Mouse (Mus musculus) liver, embryonic 13.5 days (tissue): ENCODE measurements at regions not wholly inside any gene's neighbourhood (a gene's known extent, or its start where the extent isn't known, plus 50 kb on each side); places are given as distances from the start of the nearest gene placed in this dataset.

ENCODE experiments used
- ATAC-seq: fragments of 200-750 bp; cut with Nextera tagmentation; 2 replicates; pipeline ENCODE4 v1.8.0; 2017; ENCODE audit warnings: low read depth, mild to moderate bottlenecking, moderate number of reproducible peaks, moderate library complexity
- DNase-seq: peaks from one replicate; pipeline ENCODE4 v3.0.0; 2022
- H3K27ac ChIP-seq: fragments of 300-500 bp; sonication (generic); 2 replicates; pipeline ENCODE4 v1.5.1; 2015; ENCODE audit warnings: moderate library complexity, mild to moderate bottlenecking, inconsistent platforms
- H3K27me3 ChIP-seq: fragments of 300-500 bp; sonication (generic); 2 replicates; pipeline ENCODE4 v1.6.1; 2015; ENCODE audit warnings: mild to moderate bottlenecking, inconsistent platforms
- H3K36me3 ChIP-seq: fragments of 300-500 bp; sonication (generic); 2 replicates; pipeline ENCODE4 v1.6.1; 2015; ENCODE audit warnings: mild to moderate bottlenecking, inconsistent platforms
- H3K4me1 ChIP-seq: fragments of 300-500 bp; sonication (generic); replicated peaks from 2 replicates; pipeline ENCODE4 v1.6.1; 2015; ENCODE audit warnings: inconsistent platforms
- H3K4me2 ChIP-seq: fragments of 300-500 bp; sonication (generic); 2 replicates; pipeline ENCODE4 v1.6.1; 2015; ENCODE audit warnings: inconsistent platforms, mild to moderate bottlenecking, moderate library complexity
- H3K4me3 ChIP-seq: fragments of 300-500 bp; sonication (generic); replicated peaks from 2 replicates; pipeline ENCODE4 v1.5.1; 2015; ENCODE audit warnings: mild to moderate bottlenecking, inconsistent platforms
- H3K9ac ChIP-seq: fragments of 300-500 bp; sonication (generic); 2 replicates; pipeline ENCODE4 v1.6.1; 2015; ENCODE audit warnings: mild to moderate bottlenecking, inconsistent platforms
- H3K9me3 ChIP-seq: fragments of 300-500 bp; sonication (generic); replicated peaks from 2 replicates; pipeline ENCODE4 v1.6.1; 2016; ENCODE audit warnings: inconsistent platforms
- WGBS: fragments of 180-500 bp; shearing (Covaris S2); methylation state at CpG from one replicate; pipeline ENCODE4 v1.1.7; 2015; ENCODE audit not compliant: insufficient replicate concordance; 5-methylcytosine and 5-hydroxymethylcytosine counted together

DNA sequence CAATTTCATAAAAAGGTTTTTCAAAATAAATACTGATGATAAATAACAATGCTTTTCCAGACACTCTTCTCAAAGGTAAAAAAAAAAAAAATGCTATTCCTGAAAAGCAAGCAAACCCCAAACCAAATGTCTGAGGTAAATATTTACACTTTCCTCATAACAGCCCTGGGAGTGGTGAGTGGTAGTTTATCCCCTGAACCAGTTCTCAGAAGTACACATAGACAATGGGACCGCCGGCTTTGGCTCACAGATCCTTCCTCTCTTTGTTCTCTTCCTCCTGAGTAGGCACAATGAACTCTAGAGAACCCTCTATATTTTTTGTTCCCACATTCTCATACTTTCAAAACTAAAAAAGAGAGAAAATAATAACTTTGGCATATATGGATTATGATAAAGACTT, 153.1 kb upstream of the Tars start:
- Histone ChIP-seq H3K4me2 (no peak overlapping the region), H3K36me3 (no peaks in the 10 kb centered on the region), H3K27ac (no peak overlapping the region), H3K9me3 (no peaks in the 10 kb centered on the region), H3K4me3 (no peak overlapping the region), H3K4me1 (no peaks in the 10 kb centered on the region), H3K27me3 (no peaks in the 10 kb centered on the region), H3K9ac (no peak overlapping the region)
- ATAC-seq (no peak), DNase-seq (no peak)
- WGBS, result 17% methylated on average over 2 of the region's 2 CpGs

DNA sequence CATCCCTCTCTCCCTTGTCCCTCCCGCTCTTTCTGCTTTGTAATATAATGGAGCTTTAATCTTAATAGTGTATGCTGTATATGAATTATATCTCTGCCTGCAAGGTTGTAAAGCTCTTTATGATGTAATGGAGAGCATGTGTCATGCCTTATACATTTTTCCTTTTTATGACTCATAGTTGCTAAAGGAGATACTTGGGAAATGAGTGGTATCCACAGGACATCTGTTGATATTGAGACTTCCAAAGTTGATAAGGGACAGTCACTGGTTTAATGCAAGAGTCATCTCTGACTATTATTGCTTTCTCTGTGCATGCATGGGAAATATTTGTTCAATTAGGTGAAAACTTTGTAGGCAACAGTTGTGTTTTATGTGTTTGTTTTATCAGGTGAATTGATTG, 152.6 kb upstream of the Tars start:
- H3K36me3 ChIP-seq, result no peaks in the 10 kb centered on the region
- H3K4me2 ChIP-seq, result no peak overlapping the region
- H3K9me3 ChIP-seq, result no peaks in the 10 kb centered on the region
- no peak overlapping the region for H3K4me3 ChIP-seq
- no peak overlapping the region for H3K27ac ChIP-seq
- H3K27me3 ChIP-seq, result no peaks in the 10 kb centered on the region
- DNase-seq, result no peak
- H3K9ac ChIP-seq, result no peak overlapping the region
- 74% methylated on average over 1 of the region's 1 CpGs for WGBS
- no peaks in the 10 kb centered on the region for H3K4me1 ChIP-seq
- ATAC-seq, result no peak

DNA sequence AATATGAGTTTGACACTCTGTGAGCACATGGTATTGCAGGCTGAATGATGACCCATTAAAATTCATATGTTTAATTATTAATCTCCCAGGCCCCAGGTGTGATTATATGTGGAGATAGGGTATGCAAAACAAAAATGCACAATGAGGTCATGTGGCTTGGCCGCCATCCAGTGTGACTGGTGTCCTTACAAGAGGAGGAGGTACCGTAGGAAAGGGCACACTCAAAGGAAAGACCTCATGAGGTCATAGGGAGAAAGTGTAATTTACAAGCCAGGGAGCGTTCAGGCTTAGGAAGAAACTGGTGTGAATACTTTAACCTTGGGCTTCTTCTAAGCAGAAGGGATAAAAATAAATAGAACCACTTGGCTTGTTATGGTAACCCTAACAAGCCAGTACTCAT, 140.0 kb upstream of the Tars start:
- Histone ChIP-seq H3K9me3 (no peaks in the 10 kb centered on the region), H3K4me1 (no peaks in the 10 kb centered on the region), H3K36me3 (no peaks in the 10 kb centered on the region), H3K4me2 (no peak overlapping the region), H3K4me3 (no peak overlapping the region), H3K27me3 (no peaks in the 10 kb centered on the region), H3K27ac (no peak overlapping the region), H3K9ac (no peak overlapping the region)
- no peak for DNase-seq
- no peak for ATAC-seq
- 68% methylated on average over 3 of the region's 3 CpGs for WGBS

DNA sequence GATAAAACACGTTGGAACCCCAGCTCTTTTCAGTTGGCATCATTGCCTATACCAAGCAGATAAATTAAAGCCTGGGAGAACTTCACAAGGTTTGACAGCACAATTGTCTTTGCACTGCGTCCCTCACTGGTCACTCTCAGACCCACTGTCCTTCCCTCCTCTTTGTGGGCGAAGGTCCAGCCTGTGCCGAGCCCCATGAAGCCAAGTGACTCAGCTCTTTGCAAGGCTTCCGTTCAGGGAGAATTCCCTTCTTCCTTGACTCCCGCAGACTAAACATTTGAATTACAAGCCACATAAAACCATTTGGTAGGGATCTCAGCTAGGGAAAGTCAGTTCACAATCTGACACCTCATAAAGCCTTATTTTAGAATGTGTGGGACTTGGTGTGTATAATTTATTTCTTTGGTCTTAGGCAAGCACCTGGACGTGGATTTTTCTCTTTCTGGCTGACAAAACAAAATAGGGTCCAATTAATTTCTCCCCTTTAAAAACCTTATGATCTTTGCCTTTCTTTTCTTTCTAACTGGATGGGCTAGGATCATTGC, 136.7 kb upstream of the Tars start:
- Histone ChIP-seq H3K4me1 (0 out of 2 replicates have a peak, but pooled peaks cover 7% of the 10 kb centered on the region), H3K36me3 (no peaks in the 10 kb centered on the region), H3K9ac (no peak overlapping the region), H3K27ac (no peak overlapping the region), H3K9me3 (no peaks in the 10 kb centered on the region), H3K4me2 (no peak overlapping the region), H3K4me3 (no peak overlapping the region), H3K27me3 (no peaks in the 10 kb centered on the region)
- DNase-seq (no peak), ATAC-seq (no peak)
- 49% methylated on average over 7 of the region's 7 CpGs for WGBS

DNA sequence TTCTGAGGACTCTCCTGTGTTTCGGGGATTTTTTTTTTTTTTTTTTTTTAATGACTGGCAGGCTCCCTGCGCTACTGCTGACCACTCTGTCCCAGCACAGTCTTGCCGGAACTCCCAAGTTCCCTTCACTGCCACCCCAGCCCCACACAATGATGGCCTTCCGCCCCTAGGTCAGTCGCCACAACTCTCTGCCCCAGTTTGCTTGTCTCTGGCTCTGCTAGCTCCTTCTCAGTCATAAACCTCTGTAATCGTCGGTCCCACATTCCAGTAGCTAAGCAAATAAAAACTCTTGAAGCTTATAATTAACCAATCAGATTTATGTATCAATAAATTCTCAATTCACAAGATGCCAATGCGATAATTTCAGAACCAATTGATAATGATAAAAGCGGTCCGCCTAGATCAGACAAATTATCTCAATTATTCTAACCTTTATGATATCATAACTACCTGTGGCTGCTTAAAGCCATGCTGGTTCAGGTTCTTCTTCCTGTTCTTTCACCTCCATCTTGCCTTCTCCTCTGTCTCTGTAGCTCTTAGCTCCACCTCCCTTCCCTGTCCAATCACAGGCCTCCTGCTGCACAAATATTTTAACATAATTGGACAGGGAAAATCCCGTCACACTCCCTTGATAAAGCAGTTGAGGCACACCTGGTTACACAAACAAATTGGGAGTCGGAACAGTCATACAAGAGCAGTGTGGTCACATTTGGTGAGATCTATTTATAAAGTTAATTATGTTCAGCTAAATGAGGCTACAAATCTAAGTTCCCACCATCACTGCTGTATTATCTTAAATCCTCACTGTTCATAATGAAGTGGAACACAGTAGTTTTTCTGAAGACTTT, 135.2 kb upstream of the Tars start:
- DNase-seq (no peak), ATAC-seq (no peak)
- Histone ChIP-seq H3K4me2 (no peak overlapping the region), H3K36me3 (no peaks in the 10 kb centered on the region), H3K4me1 (0 out of 2 replicates have a peak, but pooled peaks cover 7% of the 10 kb centered on the region), H3K4me3 (no peak overlapping the region), H3K27ac (no peak overlapping the region), H3K9me3 (no peaks in the 10 kb centered on the region), H3K27me3 (no peaks in the 10 kb centered on the region), H3K9ac (no peak overlapping the region)
- WGBS, result 70% methylated on average over 12 of the region's 12 CpGs

DNA sequence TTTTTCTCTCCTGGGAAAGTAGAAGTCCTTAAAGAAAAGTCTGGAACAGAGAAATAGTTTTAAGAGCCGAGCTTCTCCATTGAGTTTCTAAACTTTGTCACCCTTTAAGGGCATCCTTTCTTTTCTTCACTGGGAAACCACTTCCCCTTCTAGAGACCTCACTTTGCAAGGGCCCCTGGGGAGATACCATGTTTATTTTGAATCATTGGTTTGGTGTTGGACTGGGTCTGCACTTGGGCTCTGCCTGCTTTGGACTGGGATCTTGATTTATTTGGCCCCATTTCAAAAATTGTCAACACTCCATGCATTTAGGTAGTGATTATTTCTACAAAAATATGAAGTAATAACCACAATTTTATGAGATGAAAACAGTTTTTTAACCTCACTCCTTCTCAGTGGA, 134.2 kb upstream of the Tars start:
- H3K27ac ChIP-seq, result no peak overlapping the region
- no peak overlapping the region for H3K4me3 ChIP-seq
- ATAC-seq, result no peak
- 0 out of 2 replicates have a peak, but pooled peaks cover 7% of the 10 kb centered on the region for H3K4me1 ChIP-seq
- no peaks in the 10 kb centered on the region for H3K36me3 ChIP-seq
- no peaks in the 10 kb centered on the region for H3K9me3 ChIP-seq
- no peak for DNase-seq
- no peak overlapping the region for H3K9ac ChIP-seq
- no peak overlapping the region for H3K4me2 ChIP-seq
- H3K27me3 ChIP-seq, result no peaks in the 10 kb centered on the region
- 17% methylated on average over 1 of the region's 1 CpGs for WGBS

DNA sequence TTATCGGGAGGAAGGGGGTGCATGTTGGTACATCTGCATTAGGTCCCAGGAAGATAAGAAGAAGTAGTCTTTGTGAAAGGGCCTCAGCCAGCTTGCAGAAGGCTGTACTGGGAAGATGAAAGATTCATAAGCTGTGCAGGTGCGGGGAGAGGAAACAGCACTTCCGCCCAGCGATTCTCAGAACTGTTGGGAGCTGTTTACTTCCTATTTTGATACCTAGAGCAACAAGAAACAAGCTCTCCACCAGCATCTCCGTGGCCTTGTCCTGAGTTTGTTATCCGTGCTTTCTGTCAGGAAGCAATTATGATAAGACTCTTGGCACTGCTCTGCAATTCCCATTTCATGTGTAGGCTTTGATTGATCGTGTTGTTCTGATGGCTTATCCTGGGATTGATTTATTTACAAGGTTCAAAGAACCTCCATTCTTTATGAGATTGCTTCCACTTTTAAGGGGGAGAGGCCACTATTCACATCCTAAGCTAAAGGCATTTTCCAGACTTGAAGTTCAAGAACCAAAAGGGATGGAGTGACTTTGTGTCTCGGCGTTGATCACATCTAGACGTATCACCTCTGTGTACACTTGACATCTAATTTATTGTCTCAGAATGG, 133.6 kb upstream of the Tars start:
- Histone ChIP-seq H3K4me2 (no peak overlapping the region), H3K9ac (no peak overlapping the region), H3K27me3 (no peaks in the 10 kb centered on the region), H3K4me3 (no peak overlapping the region), H3K4me1 (0 out of 2 replicates have a peak, but pooled peaks cover 7% of the 10 kb centered on the region), H3K9me3 (no peaks in the 10 kb centered on the region), H3K36me3 (no peaks in the 10 kb centered on the region), H3K27ac (no peak overlapping the region)
- DNase-seq, result no peak
- 31% methylated on average over 10 of the region's 10 CpGs for WGBS
- ATAC-seq, result no peak

DNA sequence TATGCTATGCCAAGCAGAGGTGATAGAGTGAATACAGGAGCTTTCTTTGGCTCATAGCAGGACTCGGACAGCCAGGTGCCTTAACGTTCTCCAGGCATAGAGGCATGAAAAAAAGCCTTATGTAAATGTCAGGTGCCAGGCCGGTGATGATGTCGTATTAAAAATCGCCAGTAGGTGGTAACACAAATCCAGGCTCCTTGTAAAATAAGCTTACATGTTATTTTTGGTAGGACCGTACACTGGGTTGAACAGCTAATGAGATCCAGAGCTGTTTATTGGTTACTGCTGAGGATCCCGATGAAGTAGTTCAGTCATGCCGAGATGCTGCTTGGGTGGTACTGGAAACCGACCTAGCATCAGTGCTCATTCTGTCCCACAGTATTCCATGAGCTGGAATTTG, 133.1 kb upstream of the Tars start:
- DNase-seq (no peak), ATAC-seq (no peak)
- no peaks in the 10 kb centered on the region for H3K27me3 ChIP-seq
- no peak overlapping the region for H3K27ac ChIP-seq
- no peak overlapping the region for H3K9ac ChIP-seq
- H3K4me3 ChIP-seq, result no peak overlapping the region
- H3K4me2 ChIP-seq, result no peak overlapping the region
- no peaks in the 10 kb centered on the region for H3K9me3 ChIP-seq
- 63% methylated on average over 9 of the region's 9 CpGs for WGBS
- no peaks in the 10 kb centered on the region for H3K36me3 ChIP-seq
- H3K4me1 ChIP-seq, result 0 out of 2 replicates have a peak, but pooled peaks cover 7% of the 10 kb centered on the region

DNA sequence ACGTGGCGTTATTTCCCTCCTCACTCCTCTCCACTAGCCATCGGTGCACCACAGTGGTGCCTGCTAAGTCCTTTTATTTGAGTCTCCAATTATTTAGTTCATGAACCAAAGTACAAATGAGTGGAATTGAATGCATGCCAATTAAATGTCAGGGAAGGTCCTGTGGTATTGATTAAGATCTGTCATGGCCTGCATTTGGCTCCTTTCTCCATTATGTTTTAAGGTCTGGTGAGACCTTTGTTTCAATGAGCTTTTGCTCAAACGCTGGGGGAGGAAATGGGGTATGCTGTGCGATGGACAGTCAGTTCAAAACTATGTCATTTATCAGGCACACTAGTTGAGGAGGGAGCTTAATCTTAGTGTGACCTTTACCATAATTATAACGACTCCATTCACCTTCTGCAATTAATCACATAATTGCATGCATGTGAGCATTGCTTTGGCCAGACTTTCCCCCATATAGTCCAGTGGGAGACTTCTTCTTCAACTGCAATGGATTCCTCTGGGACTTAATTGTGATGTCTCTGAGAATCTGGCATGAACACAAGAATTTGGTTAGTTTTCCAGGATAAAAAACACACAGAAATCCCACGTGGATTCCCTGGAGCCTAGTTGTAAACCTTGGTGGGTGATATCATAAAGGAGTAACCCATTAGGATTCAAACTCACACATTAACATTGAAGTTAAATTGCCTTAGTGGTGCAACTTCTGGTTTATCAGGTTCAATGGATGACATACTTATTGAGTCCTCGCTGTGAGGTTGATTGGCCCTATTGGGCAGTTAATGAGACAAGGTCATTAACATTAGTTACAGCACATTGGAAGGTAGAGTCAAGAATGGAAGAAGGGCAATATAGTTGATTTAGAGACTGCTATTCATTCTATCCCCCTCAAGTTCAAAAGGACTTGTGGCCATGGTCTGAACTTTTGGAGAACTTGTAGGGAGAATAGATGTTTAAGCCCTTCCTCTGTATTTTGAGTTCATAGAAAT, 130.7 kb upstream of the Tars start:
- whole genome bisulfite sequencing, result 57% methylated on average over 8 of the region's 8 CpGs
- ATAC-seq (no peak), DNase-seq (no peak)
- Histone ChIP-seq H3K9me3 (no peaks in the 10 kb centered on the region), H3K9ac (no peak overlapping the region), H3K27me3 (no peaks in the 10 kb centered on the region), H3K4me1 (0 out of 2 replicates have a peak, but pooled peaks cover 7% of the 10 kb centered on the region), H3K36me3 (no peaks in the 10 kb centered on the region), H3K4me2 (no peak overlapping the region), H3K4me3 (no peak overlapping the region), H3K27ac (no peak overlapping the region)

DNA sequence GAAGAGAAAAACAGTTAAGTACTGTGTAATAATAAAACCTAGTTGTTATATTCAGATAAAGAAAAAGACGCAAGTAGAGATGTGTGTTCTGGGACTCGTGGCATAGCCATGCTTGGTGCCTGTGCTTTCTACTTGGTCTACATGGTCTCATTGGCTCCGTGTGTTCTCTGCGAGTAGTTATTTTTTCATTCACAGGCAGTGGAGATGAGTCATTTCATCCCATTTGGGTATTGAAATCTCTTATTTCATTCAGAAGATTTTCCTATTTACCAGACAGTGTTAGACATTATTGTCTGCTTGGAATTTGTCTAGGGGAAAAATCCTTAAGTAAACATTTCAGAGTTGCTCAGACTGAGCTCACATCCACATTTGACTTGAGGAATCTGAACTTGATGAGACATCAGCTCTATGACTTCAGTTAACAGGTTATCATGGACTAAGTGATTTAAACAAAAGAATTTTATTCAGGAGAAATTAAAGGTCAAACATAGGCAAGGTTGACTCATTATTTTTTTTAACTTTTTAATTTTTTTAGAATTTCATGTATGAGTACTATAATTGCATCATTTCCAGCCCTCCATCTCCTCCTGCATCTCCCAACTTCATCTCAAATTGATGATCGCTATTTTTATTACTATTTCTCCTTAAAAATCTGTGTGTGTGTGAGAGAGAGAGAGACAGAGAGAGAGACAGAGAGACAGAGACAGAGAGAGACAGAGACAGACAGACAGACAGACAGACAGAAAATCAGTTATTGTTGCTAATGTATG, 125.1 kb upstream of the Tars start:
- WGBS, result 64% methylated on average over 5 of the region's 5 CpGs
- no peak overlapping the region for H3K4me2 ChIP-seq
- no peaks in the 10 kb centered on the region for H3K4me1 ChIP-seq
- H3K36me3 ChIP-seq, result no peaks in the 10 kb centered on the region
- no peaks in the 10 kb centered on the region for H3K9me3 ChIP-seq
- no peaks in the 10 kb centered on the region for H3K27me3 ChIP-seq
- H3K4me3 ChIP-seq, result no peak overlapping the region
- ATAC-seq (no peak), DNase-seq (no peak)
- H3K27ac ChIP-seq, result no peak overlapping the region
- H3K9ac ChIP-seq, result no peak overlapping the region
